Mouse (Mus musculus): ENCODE data around the gene Hsd3b5.
"Not testable (repeated sequence)": the region's sequence is repeated elsewhere in the genome, so short reads cannot be mapped to it uniquely, and the experiment has no call there.

Gene Hsd3b5

DNA sequence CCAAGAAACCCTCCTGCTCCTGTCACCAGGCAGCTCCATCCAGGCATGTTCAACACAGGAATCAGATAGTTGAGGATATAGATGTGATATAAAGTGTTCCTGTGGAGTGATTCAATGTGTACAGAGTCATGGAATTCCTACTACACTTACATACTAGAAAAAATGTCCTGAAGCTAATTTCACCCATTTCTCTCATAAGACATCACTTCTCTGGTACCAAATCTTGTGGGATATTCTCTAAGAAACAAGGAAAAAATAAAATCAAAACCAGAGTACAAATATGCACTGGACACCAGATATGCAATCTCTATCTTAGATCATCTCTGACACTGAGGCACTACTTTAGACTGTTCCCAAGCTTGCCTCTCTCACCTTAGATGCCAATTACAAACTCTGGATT lies at the start of gene Hsd3b5:
TSS of gene Hsd3b5 (minus strand) at position 101 of the 400 bp plus-strand sequence.
- CTCF ChIA-PET, result no interaction called here

DNA sequence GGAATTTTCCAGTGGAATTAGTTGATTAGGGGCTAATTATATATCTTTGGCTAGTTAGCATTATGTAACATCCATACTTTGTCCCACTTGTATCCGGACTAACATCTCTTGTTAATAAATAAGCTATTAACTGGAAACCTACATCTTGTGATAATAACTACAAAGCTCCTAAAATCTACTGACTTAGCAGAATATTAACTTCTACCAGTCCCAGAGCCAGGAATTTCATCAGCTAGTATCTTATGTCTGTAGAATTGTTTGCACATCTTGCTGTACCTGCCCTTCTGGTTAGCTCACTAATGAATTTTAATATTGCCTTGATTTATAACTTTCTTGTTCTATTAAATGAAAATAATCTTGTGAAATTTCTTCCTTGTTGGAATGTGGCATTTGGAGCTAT lies 5.1 kb upstream of the Hsd3b5 start:
- CTCF ChIA-PET, result no interaction called here

DNA sequence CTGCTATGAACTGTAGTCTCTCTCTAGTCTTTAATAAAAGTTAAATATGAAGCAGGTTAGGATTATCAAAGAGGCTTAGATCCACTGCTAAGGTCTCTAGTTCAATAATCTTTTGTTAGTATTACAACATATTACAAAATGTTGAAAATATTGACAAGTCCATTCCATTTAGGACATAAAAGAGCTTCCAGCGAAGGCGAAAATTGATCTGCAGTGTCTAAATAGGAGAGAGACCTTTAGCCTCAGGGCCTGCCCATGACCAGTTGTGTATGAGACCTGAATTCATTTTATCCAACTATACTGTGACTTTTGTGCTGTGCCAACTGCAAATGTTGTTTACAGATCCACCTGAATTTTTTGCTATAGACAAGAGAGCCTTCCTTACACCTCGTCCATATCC lies 419 bp downstream of the Hsd3b5 start:
- CTCF ChIA-PET, result no interaction called here

DNA sequence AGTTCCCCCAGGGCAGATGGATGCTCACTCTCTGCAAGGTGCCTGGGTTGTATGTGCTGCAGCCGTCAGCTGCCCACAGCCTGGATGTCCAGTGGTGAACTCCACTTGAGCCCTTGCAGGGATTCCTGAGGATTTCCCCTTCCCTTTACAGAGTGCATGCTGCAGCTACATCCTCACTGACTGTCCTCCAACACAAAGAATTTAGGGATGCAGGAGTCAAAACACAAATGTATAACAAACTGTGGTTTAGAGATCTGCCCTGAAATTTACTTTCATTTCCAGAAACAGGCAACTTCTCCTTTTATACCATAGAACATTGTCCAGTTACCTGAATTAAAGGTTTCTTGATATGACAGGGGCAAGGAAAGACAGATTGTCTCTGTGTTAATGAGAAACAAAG lies 13.3 kb downstream of the Hsd3b5 start:
- CTCF ChIA-PET, result not testable (repeated sequence)

DNA sequence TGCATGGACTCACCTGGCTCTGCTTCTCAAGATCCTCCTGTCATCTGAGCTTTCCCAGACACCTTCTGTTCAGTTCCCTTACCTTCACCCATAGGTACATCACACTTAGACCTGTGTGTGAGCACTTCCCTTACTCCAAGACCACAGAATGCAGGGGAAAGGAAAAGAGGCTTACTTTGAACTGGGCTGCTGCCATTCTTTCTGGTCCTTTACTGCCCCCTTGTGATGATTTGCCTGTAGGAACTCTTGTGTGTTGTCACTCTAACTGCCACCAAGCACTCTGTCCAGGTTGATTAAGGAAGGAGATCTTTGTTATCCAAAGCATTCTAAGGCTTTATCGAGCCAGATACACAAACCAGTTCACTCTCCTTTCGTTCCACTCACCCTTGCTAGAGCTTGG lies 13.8 kb downstream of the Hsd3b5 start:
- CTCF ChIA-PET, result not testable (repeated sequence)

DNA sequence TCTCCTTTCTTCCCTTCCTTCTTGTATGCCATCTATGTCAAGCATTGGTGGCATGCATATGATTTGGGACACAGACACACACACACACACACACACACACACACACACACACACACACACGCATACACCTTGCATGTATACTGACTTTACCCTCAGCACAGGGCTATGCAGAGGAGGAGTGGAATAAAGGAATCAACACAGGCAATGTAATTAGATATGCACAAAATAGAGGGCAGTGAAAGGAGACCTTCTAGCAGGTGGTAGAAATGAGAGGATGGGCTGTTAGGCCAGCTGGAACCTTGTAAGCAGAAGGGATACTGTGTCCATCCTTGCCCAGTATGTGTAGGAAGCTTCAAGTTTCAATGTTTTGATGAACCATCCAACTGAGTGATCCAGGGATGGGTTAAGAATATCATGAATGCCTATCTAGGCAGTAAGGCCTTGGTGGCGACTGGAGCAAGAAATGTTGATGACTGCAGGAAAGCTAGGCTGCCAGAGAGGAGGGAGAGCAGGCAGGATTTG lies 15.6 kb downstream of the Hsd3b5 start:
- CTCF ChIA-PET, result not testable (repeated sequence)

DNA sequence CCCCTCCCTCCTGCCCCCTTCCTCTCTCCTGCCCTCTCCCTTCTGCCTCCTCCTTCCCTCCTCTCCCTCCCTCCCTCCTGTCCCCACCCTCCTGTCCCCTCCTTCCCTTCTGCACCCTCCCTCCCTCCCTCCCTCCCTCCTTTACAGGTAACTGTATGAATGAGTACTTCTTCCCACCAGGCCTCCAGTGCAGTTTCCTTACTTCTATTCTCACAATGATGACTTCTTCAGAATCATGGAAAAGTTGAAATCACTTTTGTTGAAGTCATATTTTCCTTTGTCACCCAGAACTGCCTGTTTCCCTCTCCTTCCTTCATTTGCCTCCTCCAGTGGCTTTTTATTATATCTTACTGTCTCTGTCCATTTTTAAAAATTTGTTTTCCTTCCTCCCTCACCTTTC lies 16.1 kb downstream of the Hsd3b5 start:
- CTCF ChIA-PET, result no interaction called here

DNA sequence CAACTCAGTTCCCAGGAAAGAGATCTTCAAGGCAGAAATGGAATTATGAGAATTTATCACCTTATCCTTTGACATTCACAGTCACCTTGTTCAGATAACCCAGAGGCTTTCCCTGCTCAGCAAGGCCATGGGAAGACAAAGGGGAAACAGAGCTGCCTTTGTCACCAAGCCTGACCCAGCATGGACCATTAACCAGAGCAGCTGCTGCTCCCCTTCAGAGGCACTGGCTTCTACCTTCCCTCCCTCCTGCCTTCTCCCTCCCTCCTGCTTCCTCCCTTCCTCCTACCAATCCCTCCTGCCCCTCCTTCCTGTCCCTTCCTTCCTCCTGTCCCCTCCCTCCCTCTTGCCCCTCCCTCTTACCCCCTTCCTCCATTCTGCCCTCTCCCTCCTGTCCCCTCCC lies 16.5 kb downstream of the Hsd3b5 start:
- CTCF ChIA-PET, result not testable (repeated sequence)

DNA sequence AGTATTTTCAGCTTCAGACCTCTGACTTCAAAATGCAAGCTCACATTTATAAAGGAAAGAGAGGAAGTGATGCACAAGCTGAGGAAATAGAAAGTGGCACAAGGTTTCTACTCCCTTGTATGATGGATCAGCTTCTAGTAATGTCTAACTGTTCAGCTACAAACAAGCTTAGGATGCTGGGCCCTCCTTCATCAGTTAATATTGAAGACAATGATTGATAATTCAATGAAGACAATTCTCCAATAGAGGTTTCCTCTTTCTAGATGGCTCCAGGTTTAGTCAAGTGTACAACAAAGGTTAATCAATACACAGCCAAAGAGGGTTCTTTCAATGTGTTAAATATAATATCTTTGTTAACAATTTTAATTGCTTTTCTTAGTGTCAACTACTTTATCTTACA lies 41.3 kb downstream of the Hsd3b5 start, which contains the start of gene Gm10681:
TSS of gene Gm10681 (minus strand) at position 101 of the 400 bp plus-strand sequence.
- CTCF ChIA-PET, result interaction anchor here (0.7 kb wide), 1 partner anchor 1495 kb away, joined by 3 read pairs; no protein-coding TSS in a partner anchor

DNA sequence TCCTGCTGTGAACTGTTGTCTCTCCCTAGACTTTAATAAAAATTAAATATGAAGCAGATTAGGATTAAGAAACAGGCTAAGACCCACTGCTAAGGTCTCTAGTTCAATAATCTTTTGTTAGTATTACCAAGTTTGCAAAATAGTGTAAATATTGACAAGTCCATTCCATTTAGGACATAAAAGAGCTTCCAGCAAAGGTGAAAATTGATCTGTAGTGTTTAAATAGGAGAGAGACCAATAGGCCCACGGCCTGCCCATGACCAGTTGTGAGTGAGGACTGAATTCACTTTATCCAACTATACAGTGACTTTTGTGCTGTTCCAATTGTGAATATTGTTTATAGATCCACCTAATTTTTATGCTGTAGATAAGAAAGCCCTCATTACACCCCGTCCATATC lies 42.3 kb downstream of the Hsd3b5 start:
- CTCF ChIA-PET, result no interaction called here

DNA sequence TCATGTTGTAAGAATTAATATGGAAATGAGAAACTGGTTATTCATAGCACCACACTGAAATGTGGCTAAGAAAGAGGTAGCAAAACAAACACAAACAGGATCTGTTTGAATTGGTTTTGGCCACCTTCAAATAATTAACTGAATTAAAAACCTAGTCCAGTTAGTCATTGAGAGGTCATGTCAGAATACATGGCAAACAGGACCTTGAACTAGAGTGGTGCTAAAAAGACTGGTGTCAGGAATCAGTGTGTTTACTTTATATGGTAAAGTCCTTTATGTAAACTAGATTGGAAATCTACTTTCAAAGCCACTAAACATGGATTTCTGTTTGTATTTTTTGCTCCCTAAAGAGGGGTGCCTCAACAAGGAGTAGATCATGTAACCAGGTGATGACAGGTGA lies 47.4 kb downstream of the Hsd3b5 start:
- CTCF ChIA-PET, result not testable (repeated sequence)

DNA sequence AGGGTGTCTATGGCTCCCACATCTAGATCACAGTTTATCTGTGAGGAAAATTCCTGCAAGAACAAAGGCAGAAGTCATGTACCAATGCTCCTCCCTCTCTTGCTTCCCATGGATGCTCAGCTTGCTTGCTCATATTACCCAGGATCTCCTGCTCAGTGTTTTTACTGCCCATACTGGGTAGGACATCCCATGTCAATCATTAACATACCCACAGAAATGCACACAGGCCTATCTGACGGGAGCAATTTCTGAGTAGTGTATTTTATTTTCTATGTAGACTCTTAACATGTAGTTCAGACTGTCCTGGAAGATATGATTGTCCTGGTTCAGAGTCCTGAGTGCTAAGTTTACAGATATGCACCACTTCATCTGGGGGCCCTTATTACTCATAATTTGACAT lies 47.9 kb downstream of the Hsd3b5 start:
- CTCF ChIA-PET, result not testable (repeated sequence)

DNA sequence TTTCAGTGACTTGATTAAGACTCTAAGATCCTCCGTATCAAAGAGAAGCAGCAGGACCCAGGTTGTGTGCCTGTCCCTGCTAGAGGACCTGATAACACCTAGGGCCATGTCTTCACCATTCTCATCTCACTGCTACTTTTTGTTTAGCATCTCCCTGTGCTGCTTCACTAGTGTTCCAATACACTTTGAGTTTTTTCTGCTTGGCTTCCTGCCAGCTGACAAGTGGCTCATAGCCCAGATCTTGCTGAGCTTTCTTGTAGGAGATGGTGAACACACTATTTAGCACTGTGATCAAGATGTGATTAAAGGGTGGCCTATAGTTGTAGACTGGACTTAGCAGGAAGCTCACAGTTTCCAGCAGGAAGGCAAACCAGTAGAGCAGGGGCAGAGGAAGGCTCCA lies 49.0 kb downstream of the Hsd3b5 start:
- CTCF ChIA-PET, result not testable (repeated sequence)
